Mouse (Mus musculus) midbrain, embryonic 12.5 days (tissue): Measurements from ENCODE around the gene Gm20479. TPM values are rescaled to one million over a fixed set of nuclear protein-coding genes. Genes with fewer than 3 reads are reported as not detected.

Experiments
- ATAC-seq: fragments of 200-750 bp; cut with Nextera tagmentation; 2 replicates; pipeline ENCODE4 v1.8.0; 2017; ENCODE audit warnings: low read depth, moderate TSS enrichment, moderate library complexity; ENCODE audit not compliant: low FRiP score
- H3K27ac ChIP-seq: fragments of 300-500 bp; sonication (generic); replicated peaks from 2 replicates; pipeline ENCODE4 v1.5.1; 2016; ENCODE audit warnings: mild to moderate bottlenecking
- H3K27me3 ChIP-seq: fragments of 300-500 bp; sonication (generic); 2 replicates; pipeline ENCODE4 v1.6.1; 2016; ENCODE audit warnings: mild to moderate bottlenecking
- H3K36me3 ChIP-seq: fragments of 300-500 bp; sonication (generic); 2 replicates; pipeline ENCODE4 v1.6.1; 2016
- H3K4me1 ChIP-seq: fragments of 300-500 bp; sonication (generic); 2 replicates; pipeline ENCODE4 v1.6.1; 2016
- H3K4me2 ChIP-seq: fragments of 300-500 bp; sonication (generic); replicated peaks from 2 replicates; pipeline ENCODE4 v1.6.1; 2016; ENCODE audit warnings: mild to moderate bottlenecking, moderate library complexity
- H3K4me3 ChIP-seq: fragments of 300-500 bp; sonication (generic); 2 replicates; pipeline ENCODE4 v1.5.1; 2016; ENCODE audit warnings: mild to moderate bottlenecking
- H3K9ac ChIP-seq: fragments of 300-500 bp; sonication (generic); replicated peaks from 2 replicates; pipeline ENCODE4 v1.6.1; 2016; ENCODE audit warnings: mild to moderate bottlenecking, moderate library complexity
- H3K9me3 ChIP-seq: fragments of 300-500 bp; sonication (generic); 2 replicates; pipeline ENCODE4 v1.6.1; 2016; ENCODE audit warnings: mild to moderate bottlenecking
- WGBS: fragments of 180-500 bp; shearing (Covaris S2); methylation state at CpG from one replicate; pipeline ENCODE4 v1.1.7; 2016; 5-methylcytosine and 5-hydroxymethylcytosine counted together
- polyA plus RNA-seq: library from polyadenylated mRNA; unstranded; fragments of >200 nt; fragmentation: Nextera tagmentation; extraction: Ambion mirVana; gene quantifications from 2 replicates; pipeline ENCODE4 v1.2.1, GENCODE M21; 2016

Gene Gm20479
- polyA plus RNA-seq, 1 experiment from 2014 or later = 0.87 TPM

DNA sequence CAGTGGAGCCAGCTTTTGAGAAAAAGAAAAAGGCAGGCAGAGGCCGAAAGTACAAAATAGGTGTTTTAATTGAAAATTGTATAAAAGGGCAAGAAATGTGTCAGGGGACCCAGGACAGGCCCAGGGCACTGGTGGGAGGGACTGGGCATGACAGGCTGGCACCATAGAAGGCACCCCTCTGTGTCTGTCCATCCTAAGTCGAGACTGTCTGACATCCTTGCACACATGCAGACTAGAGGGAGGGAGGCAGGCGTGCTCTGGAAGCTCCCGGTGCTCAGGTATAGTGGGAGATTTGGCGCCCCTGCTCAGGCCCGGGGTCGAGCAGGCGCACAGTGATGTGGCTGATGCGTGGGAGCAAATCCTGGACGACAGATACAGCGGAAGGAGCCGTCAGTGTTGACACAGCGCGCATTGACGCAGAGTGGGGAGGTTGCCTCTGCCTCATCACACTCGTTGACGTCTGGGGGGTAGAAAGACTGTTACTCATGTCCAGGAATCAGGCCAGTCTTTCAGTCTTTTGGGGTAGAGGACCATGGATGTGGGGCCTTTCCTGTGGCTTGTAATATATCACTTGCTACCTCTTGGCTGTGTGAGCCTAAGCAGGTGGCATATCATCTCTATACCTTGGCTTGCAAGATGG, 52.0 kb downstream of the Gm20479 start:
- Histone ChIP-seq H3K27me3 (peaks cover 26% of the 10 kb centered on the region), H3K4me1 (peaks cover 5% of the 10 kb centered on the region; the same call in 1 of the 2 replicates)
- no peak for ATAC-seq

More for the DNA sequence above, 52.0 kb downstream of the Gm20479 start:
- no peak overlapping the region for H3K9ac ChIP-seq
- H3K4me2 ChIP-seq = no peak overlapping the region
- no peaks in the 10 kb centered on the region for H3K36me3 ChIP-seq
- H3K27ac ChIP-seq = no peak overlapping the region
- no peaks in the 10 kb centered on the region for H3K9me3 ChIP-seq
- no peak overlapping the region for H3K4me3 ChIP-seq
- WGBS = 89% methylated on average over 17 of the region's 17 CpGs

Other genes starting within 250 kb of the Gm20479 start
- not detected in 2 replicates for gene Cyp2f2, start 237.5 kb downstream of the Gm20479 start, polyA plus RNA-seq
- gene Cyp2t4, start 203.7 kb downstream of the Gm20479 start, polyA plus RNA-seq = 0.18 and 0.27 TPM in 2 replicates
- gene Egln2, start 190.6 kb downstream of the Gm20479 start, polyA plus RNA-seq = 94.2 and 100 TPM in 2 replicates
- gene Rab4b, start 178.5 kb downstream of the Gm20479 start, polyA plus RNA-seq = 82.9 and 83.0 TPM in 2 replicates
- 0.59 TPM in 1 of 2 replicates, not detected in the other for gene Gm21983, start 176.3 kb downstream of the Gm20479 start, polyA plus RNA-seq
- gene Mia, start 176.3 kb downstream of the Gm20479 start, polyA plus RNA-seq = 5.1 and 11.1 TPM in 2 replicates
- gene BC024978, start 161.6 kb downstream of the Gm20479 start, polyA plus RNA-seq = 3.9 and 4.5 TPM in 2 replicates
- 277 and 286 TPM in 2 replicates for gene Snrpa, start 161.1 kb downstream of the Gm20479 start, polyA plus RNA-seq
- 8.7 and 10.2 TPM in 2 replicates for gene Itpkc, start 128.8 kb downstream of the Gm20479 start, polyA plus RNA-seq
- gene Coq8b, start 124.4 kb downstream of the Gm20479 start, polyA plus RNA-seq = 22.1 and 22.9 TPM in 2 replicates
- 59.8 and 61.2 TPM in 2 replicates for gene Numbl, start 99.0 kb downstream of the Gm20479 start, polyA plus RNA-seq
- gene Ltbp4, start 19.7 kb downstream of the Gm20479 start, polyA plus RNA-seq = 10.1 and 10.2 TPM in 2 replicates
- gene Shkbp1, start 1.4 kb downstream of the Gm20479 start, polyA plus RNA-seq = 77.3 and 78.1 TPM in 2 replicates
- 0.67 and 0.78 TPM in 2 replicates for gene Sptbn4, start 90.3 kb upstream of the Gm20479 start, polyA plus RNA-seq
- gene Blvrb, start 90.6 kb upstream of the Gm20479 start, polyA plus RNA-seq = 23.1 and 31.0 TPM in 2 replicates
- 16.5 and 18.7 TPM in 2 replicates for gene Sertad3, start 116.3 kb upstream of the Gm20479 start, polyA plus RNA-seq
- gene Sertad1, start 129.5 kb upstream of the Gm20479 start, polyA plus RNA-seq = 11.6 and 14.4 TPM in 2 replicates
- gene Prx, start 141.9 kb upstream of the Gm20479 start, polyA plus RNA-seq = 2.5 and 3.1 TPM in 2 replicates
- gene Hipk4, start 165.8 kb upstream of the Gm20479 start, polyA plus RNA-seq = 0.38 and 0.45 TPM in 2 replicates
- 69.9 and 71.6 TPM in 2 replicates for gene Pld3, start 195.8 kb upstream of the Gm20479 start, polyA plus RNA-seq
- 37.2 and 37.4 TPM in 2 replicates for gene 2310022A10Rik, start 195.8 kb upstream of the Gm20479 start, polyA plus RNA-seq
- 79.6 and 90.9 TPM in 2 replicates for gene Akt2, start 234.1 kb upstream of the Gm20479 start, polyA plus RNA-seq